Mouse (Mus musculus) layer of hippocampus, adult 18-20 months (tissue): ENCODE results near the gene Olfr594. TPM values are rescaled to one million over a fixed set of nuclear protein-coding genes. Genes with fewer than 3 reads are reported as not detected.
"Not testable (repeated sequence)": the region's sequence is repeated elsewhere in the genome, so short reads cannot be mapped to it uniquely, and the experiment has no call there.

Source experiments
- DNase-seq, 2 experiments: peaks; one replicate each; pipeline ENCODE4 v3.0.0; 2022; ENCODE audit warnings: low spot score in 2 of 2
- long read RNA-seq: library from polyadenylated mRNA; stranded (forward); transcript quantifications from one replicate; pipeline ENCODE4 v2.0.0, GENCODE M21; 2021
- microRNA-seq, 2 experiments: library from miRNA; unstranded; fragments of <30 nt; microRNA quantifications; one replicate each; pipeline ENCODE4 v1.2.0; 2021
- total RNA-seq, 2 experiments: library from RNA; stranded (reverse); gene quantifications; 2 replicates each; pipeline ENCODE4 v1.2.3; 2021

Olfr594 gene
- total RNA-seq, result not detected
- long read RNA-seq, result 0 reads

DNA sequence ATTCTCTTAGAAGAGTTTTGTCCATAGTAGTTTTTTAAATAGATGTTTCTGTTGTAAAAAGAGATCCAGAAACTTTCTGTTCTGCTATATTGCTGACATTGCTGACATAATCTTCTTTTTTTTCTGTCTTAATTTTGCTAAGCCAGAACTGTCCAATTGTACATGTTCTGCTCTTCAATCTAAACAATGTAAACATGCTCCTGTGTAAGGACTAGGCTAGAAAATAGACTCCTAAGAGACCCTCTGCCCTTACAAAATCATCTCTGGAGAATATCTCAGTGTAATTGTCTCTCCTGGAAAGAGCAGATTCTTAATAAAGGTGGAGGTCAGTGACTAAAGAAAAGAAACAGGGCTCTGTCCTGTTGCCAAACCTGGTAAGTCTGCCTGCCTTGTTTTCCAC is at the start of gene Olfr594:
Gene Olfr594, plus strand, starts transcription at position 301 of the 400 bp plus-strand sequence.
- no peak for DNase-seq

DNA sequence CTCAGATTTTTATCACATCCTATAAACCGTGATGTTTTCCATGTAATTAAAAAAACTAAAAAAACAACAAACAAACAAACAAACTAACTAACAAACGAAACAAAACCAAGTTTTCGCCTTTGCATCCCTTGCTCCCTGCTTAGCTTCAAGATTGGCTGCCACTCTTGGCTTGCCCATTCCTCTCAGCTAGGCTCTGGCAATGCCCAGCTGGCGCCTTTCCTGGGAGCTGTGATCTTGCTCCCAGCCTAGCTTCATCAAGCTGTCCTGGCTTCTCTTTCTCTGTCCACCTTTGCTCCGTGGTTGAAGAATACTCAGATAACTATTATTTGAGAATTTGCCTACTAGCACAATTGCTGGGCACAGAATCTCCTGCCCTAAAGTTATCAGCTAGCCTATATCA is 47.1 kb upstream of the Olfr594 start:
- no peak for DNase-seq

DNA sequence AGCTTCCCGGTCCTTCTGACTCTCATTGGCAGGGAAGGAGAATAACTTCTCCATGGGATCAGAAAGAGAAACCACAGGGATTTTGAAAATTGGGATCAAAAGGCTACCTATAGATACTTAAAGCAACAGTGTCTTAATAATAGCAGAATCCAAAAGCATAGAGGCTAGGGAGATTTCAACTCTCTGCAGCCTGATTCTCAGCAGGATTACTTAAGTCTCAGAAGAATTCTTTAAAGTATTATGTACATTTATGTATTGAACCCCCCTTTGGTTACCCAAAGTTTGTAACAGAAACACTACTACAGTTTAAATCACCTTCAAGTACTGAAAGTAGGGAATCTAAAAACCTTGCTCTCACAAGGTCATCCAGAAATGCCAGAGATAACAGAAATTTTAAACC is 38.6 kb upstream of the Olfr594 start, which contains the start of gene Olfr591:
Gene Olfr591, minus strand, starts transcription at position 101 of the 400 bp plus-strand sequence.
- no peak for DNase-seq

DNA sequence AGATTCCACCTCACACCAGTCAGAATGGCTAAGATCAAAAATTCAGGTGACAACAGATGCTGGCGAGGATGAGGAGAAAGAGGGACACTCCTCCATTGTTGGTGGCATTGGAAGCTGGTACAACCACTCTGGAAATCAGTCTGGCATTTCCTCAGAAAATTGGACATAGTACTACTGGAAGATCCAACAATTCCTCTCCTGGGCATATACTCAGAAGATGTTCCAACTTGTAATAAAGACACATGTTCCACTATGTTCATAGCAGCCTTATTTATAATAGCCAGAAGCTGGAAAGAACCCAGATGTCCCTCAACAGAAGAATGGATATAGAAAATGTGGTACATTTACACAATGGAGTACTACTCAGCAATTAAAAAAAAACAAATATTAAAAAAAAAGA is 32.3 kb upstream of the Olfr594 start, which contains the start of gene Olfr592:
Gene Olfr592, plus strand, starts transcription at position 301 of the 400 bp plus-strand sequence.
- not testable (repeated sequence) for DNase-seq

DNA sequence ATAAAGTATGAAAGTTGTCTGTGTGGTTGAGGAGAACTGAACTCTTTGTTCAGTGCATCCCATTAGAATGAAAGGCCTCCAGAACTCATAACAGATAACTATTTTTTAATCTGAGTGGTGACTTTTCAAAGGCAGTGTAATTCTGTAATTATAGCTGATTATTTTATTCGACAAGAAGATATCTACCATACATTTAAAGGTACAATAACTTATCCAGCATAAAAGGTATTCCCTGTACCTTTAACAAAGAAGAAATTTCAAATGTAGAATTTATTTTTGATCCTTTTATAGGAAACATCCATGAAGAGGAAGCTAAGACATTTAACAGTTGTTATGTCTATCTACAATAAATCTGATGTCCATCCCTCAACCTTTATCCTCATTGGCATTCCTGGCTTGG is 5.2 kb upstream of the Olfr594 start, which contains the start of gene Olfr593:
Gene Olfr593, plus strand, starts transcription at position 301 of the 400 bp plus-strand sequence.
- no peak for DNase-seq

DNA sequence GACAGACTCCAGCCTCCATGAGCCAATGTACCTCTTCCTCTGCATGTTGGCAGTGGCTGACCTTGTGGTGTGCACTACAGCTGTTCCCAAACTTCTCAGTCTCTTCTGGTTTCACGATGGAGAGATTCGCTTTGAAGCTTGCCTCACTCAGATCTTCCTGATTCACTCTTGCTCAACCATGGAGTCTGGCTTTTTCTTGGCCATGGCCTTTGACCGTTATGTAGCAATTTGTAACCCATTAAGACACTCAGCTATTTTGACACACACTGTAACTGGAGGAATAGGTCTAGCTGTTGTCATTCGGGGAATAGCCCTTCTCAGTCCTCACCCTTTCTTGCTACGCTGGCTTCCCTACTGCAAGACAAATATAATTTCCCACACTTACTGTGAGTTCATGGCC is 4.7 kb upstream of the Olfr594 start:
- DNase-seq, result not testable (repeated sequence)

DNA sequence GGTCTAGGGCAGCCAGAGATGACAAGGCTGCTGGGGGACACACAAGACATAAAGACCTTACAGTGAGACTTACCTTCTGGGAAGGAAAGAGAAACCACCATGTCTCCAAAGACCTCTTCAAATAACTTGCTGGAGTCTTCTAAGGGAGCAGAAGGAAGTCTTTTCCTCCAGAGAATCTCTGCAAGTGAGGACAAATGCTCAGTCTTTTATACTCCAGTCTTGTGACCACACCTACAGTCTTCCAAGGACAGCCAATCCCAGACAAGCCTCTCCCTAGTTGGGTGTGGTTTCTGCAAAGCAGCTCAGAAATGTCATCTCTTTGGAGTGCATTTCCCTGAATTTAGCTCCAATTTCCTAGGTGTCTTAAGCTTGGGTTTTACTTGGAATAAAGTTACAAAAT is 35.6 kb downstream of the Olfr594 start, which contains the start of gene Usp17ld:
Gene Usp17ld, minus strand, starts transcription at position 101 of the 400 bp plus-strand sequence.
- DNase-seq, result not testable (repeated sequence)

Small RNA genes within 50 kb of the gene (microRNA-seq; reads per million reads assigned to microRNA genes)
- 0 reads per million in 2 experiments for gene Gm23550
- gene Gm25171, result 0 reads per million in 2 experiments

Other genes starting within 250 kb of the Olfr594 start
- gene Olfr577, start 241.1 kb upstream of the Olfr594 start, total RNA-seq, result not detected
- not detected for gene Olfr578, start 227.7 kb upstream of the Olfr594 start, total RNA-seq
- not detected for gene Olfr582, start 179.0 kb upstream of the Olfr594 start, total RNA-seq
- not detected for gene Olfr583, start 165.7 kb upstream of the Olfr594 start, total RNA-seq
- gene Olfr584, start 135.1 kb upstream of the Olfr594 start, total RNA-seq, result not detected
- not detected for gene Olfr585, start 119.3 kb upstream of the Olfr594 start, total RNA-seq
- gene Olfr586, start 91.4 kb upstream of the Olfr594 start, total RNA-seq, result not detected
- gene Olfr588-ps1, start 76.1 kb upstream of the Olfr594 start, total RNA-seq, result not detected
- not detected for gene Olfr589, start 60.6 kb upstream of the Olfr594 start, total RNA-seq
- gene Olfr591, start 38.7 kb upstream of the Olfr594 start, total RNA-seq, result not detected
- gene Olfr592, start 32.2 kb upstream of the Olfr594 start, total RNA-seq, result not detected
- not detected for gene Olfr593, start 5.1 kb upstream of the Olfr594 start, total RNA-seq
- not detected for gene Usp17ld, start 35.5 kb downstream of the Olfr594 start, total RNA-seq
- gene Olfr596, start 88.7 kb downstream of the Olfr594 start, total RNA-seq, result not detected
- gene Olfr597, start 99.3 kb downstream of the Olfr594 start, total RNA-seq, result not detected
- not detected for gene Olfr598, start 106.6 kb downstream of the Olfr594 start, total RNA-seq
- gene Olfr599, start 118.9 kb downstream of the Olfr594 start, total RNA-seq, result not detected
- not detected for gene Olfr600, start 132.7 kb downstream of the Olfr594 start, total RNA-seq
- gene Olfr601, start 145.7 kb downstream of the Olfr594 start, total RNA-seq, result not detected
- gene Olfr603, start 169.2 kb downstream of the Olfr594 start, total RNA-seq, result not detected
- gene Usp17lc, start 198.1 kb downstream of the Olfr594 start, total RNA-seq, result not detected
- not detected for gene Olfr605, start 228.4 kb downstream of the Olfr594 start, total RNA-seq
- gene Olfr606, start 232.1 kb downstream of the Olfr594 start, total RNA-seq, result not detected
- gene Olfr607, start 247.2 kb downstream of the Olfr594 start, total RNA-seq, result not detected